In genomic region chr1:133100980-133101798, GRCm38 (mm10) we compare ENCODE assay signal across 9 mouse cellular contexts. TPM values are rescaled to one million over a fixed set of nuclear protein-coding genes. Genes with fewer than 3 reads are reported as not detected.
A peak's percentile ranks its signal among the peaks of the same experiment; 100 is the strongest.
DNase-seq lines count a peak whose midpoint lies in the region; ATAC-seq and TF ChIP-seq lines count a peak whose summit lies in the region.
"Had no signal": no experiment of that assay in that cellular context is flagged by ENCODE, and none has a peak within 500 bp of the region (broad histone marks: within the 10 kb centered on the region; RNA-seq: fewer than 3 reads in every experiment).

No protein-coding gene starts in this region.

- no peak overlapping the region for H3K4me3 ChIP-seq in embryonic facial prominence, embryonic 15.5 days (replicated peaks)
- no peak overlapping the region for H3K4me3 ChIP-seq in heart, embryonic 15.5 days
- no peak overlapping the region for H3K4me3 ChIP-seq in liver, postnatal 0 days (ENCODE audit: low read depth, low read length)
- H3K4me3 ChIP-seq: limb, embryonic 12.5 days had no signal

- H3K9ac ChIP-seq in embryonic facial prominence, embryonic 15.5 days: no peak overlapping the region
- no peak overlapping the region for H3K9ac ChIP-seq in heart, embryonic 15.5 days
- H3K9ac ChIP-seq in liver, postnatal 0 days (replicated peaks): no peak overlapping the region
- H3K9ac ChIP-seq: limb, embryonic 12.5 days had no signal

- 35% methylated on average over 17 of the region's 17 CpGs for WGBS in embryonic facial prominence, embryonic 15.5 days
- 39% methylated on average over 17 of the region's 17 CpGs for WGBS in heart, embryonic 15.5 days
- 41% methylated on average over 17 of the region's 17 CpGs for WGBS in liver, postnatal 0 days (ENCODE audit: insufficient replicate concordance)

- H3K4me1 ChIP-seq in embryonic facial prominence, embryonic 15.5 days: peaks cover 3% of the 10 kb centered on the region; the same call in 1 of the 2 replicates
- H3K4me1 ChIP-seq in heart, embryonic 15.5 days (replicated peaks): 0 out of 2 replicates have a peak, but pooled peaks cover 3% of the 10 kb centered on the region
- no peaks in the 10 kb centered on the region for H3K4me1 ChIP-seq in liver, postnatal 0 days (ENCODE audit: insufficient read depth)

- ATAC-seq in embryonic facial prominence, embryonic 15.5 days (ENCODE audit: insufficient number of reproducible peaks, low FRiP score, low TSS enrichment, low read depth): peak; percentile 21
- peak; percentile 45; the same call in 1 of the 2 replicates for ATAC-seq in heart, embryonic 15.5 days (replicated peaks; ENCODE audit: insufficient number of reproducible peaks, insufficient read depth, low FRiP score, low read depth)
- peak; percentile 45; the same call in 1 of the 2 replicates for ATAC-seq in liver, postnatal 0 days

- TF ChIP-seq EP300 in liver, postnatal 0 days (IDR thresholded peaks at IDR 0.05; ENCODE audit: low read depth): no peak

- no peaks in the 10 kb centered on the region for H3K9me3 ChIP-seq in embryonic facial prominence, embryonic 15.5 days (replicated peaks)
- no peaks in the 10 kb centered on the region for H3K9me3 ChIP-seq in heart, embryonic 15.5 days (replicated peaks)
- H3K9me3 ChIP-seq in liver, postnatal 0 days (ENCODE audit: low read length): no peaks in the 10 kb centered on the region
- H3K9me3 ChIP-seq: limb, embryonic 12.5 days had no signal

- 0 out of 2 replicates have a peak overlapping the region, but pooled peaks have one; percentile 17 for H3K27ac ChIP-seq in embryonic facial prominence, embryonic 15.5 days (replicated peaks)
- H3K27ac ChIP-seq in heart, embryonic 15.5 days: no peak overlapping the region
- H3K27ac ChIP-seq in liver, postnatal 0 days (ENCODE audit: low read depth): no peak overlapping the region
- H3K27ac ChIP-seq: limb, embryonic 12.5 days had no signal

- H3K36me3 ChIP-seq in embryonic facial prominence, embryonic 15.5 days: peaks cover 53% of the 10 kb centered on the region
- peaks cover 90% of the 10 kb centered on the region for H3K36me3 ChIP-seq in heart, embryonic 15.5 days
- 0 out of 2 replicates have a peak, but pooled peaks cover 3% of the 10 kb centered on the region for H3K36me3 ChIP-seq in liver, postnatal 0 days (replicated peaks; ENCODE audit: insufficient read depth, low read length)

- H3K27me3 ChIP-seq in embryonic facial prominence, embryonic 15.5 days: no peaks in the 10 kb centered on the region
- H3K27me3 ChIP-seq in heart, embryonic 15.5 days: no peaks in the 10 kb centered on the region
- no peaks in the 10 kb centered on the region for H3K27me3 ChIP-seq in liver, postnatal 0 days (ENCODE audit: insufficient read depth, low read length)
- H3K27me3 ChIP-seq: limb, embryonic 12.5 days had no signal

- no peak overlapping the region for H3K4me2 ChIP-seq in embryonic facial prominence, embryonic 15.5 days (replicated peaks)
- no peak overlapping the region for H3K4me2 ChIP-seq in heart, embryonic 15.5 days
- H3K4me2 ChIP-seq in liver, postnatal 0 days (ENCODE audit: low read depth, low read length): no peak overlapping the region
- H3K4me2 ChIP-seq: limb, embryonic 12.5 days had no signal

- DNase-seq in CD8-positive naive resting alpha-beta T cell, adult 2 months (ENCODE audit: low read depth in 2 of 2, low spot score in 2 of 2): peak; percentile 65 to 77
- peak; percentile 77 for DNase-seq in adrenal gland, postnatal 25 days
- peak; percentile 76 to 89 for DNase-seq in kidney, postnatal 36 days
- DNase-seq in liver, postnatal 0 days: peak; percentile 83
- DNase-seq in retina, postnatal 1 day: peak; percentile 83
- peak; percentile 72 to 73 for DNase-seq in thymus, postnatal 36 days

- TF ChIP-seq CTCF in liver, postnatal 0 days (IDR thresholded peaks at IDR 0.05; ENCODE audit: low read depth): peak; percentile 90

RNA-seq across cellular contexts. Expression of gene Ppp1r15b, which starts 29.8 kb away (rescaled TPM):
- 82.5 and 88.1 TPM in 2 replicates for total RNA-seq in adrenal gland, postnatal 25 days (2021)
- 34.8 and 35.6 TPM in 2 replicates for polyA plus RNA-seq in embryonic facial prominence, embryonic 15.5 days (2015; fragmentation: Nextera tagmentation; extraction: Ambion mirVana)
- polyA plus RNA-seq in heart, embryonic 15.5 days (2015; fragmentation: Nextera tagmentation; extraction: Ambion mirVana): 20.2 and 24.3 TPM in 2 replicates
- 24.3 and 27.0 TPM in 2 replicates for polyA plus RNA-seq in liver, postnatal 0 days (2015; fragmentation: Nextera tagmentation; extraction: Ambion mirVana)

RNA-seq across cellular contexts. Expression of gene Pik3c2b, which starts 55.7 kb away (rescaled TPM):
- 7.9 and 8.3 TPM in 2 replicates for total RNA-seq in adrenal gland, postnatal 25 days (2021)
- polyA plus RNA-seq in embryonic facial prominence, embryonic 15.5 days (2015; fragmentation: Nextera tagmentation; extraction: Ambion mirVana): 6.2 and 8.1 TPM in 2 replicates
- polyA plus RNA-seq in heart, embryonic 15.5 days (2015; fragmentation: Nextera tagmentation; extraction: Ambion mirVana): 8.0 and 9.7 TPM in 2 replicates
- polyA plus RNA-seq in liver, postnatal 0 days (2015; fragmentation: Nextera tagmentation; extraction: Ambion mirVana): 0.83 and 1.00 TPM in 2 replicates
